Mouse (Mus musculus): ENCODE results near the gene Onecut1. TPM values are rescaled to one million over a fixed set of nuclear protein-coding genes. Genes with fewer than 3 reads are reported as not detected.

The Onecut1 gene
- polyA plus RNA-seq, 1 experiment = not detected

- TF ChIP-seq GATA1 (IDR thresholded peaks at IDR 0.05; ENCODE audit: low read length) = no peak
Observed at GRCm38 (mm10) chr9:74854073-74854591, 7.6 kb upstream of the Onecut1 start.

- no peak for TF ChIP-seq GATA1 (IDR thresholded peaks at IDR 0.05; ENCODE audit: low read length)
Observed at GRCm38 (mm10) chr9:74855446-74855845, 6.3 kb upstream of the Onecut1 start.

- TF ChIP-seq GATA1 (IDR thresholded peaks at IDR 0.05; ENCODE audit: low read length) = no peak
Observed at GRCm38 (mm10) chr9:74856578-74857507, 4.9 kb upstream of the Onecut1 start.

GRCm38 (mm10) chr9:74857508-74857840 is 4.2 kb upstream of the Onecut1 start:
- no peak for TF ChIP-seq GATA1 (IDR thresholded peaks at IDR 0.05; ENCODE audit: low read length)

- no peak for TF ChIP-seq GATA1 (IDR thresholded peaks at IDR 0.05; ENCODE audit: low read length)
Observed at GRCm38 (mm10) chr9:74858111-74858510, 3.6 kb upstream of the Onecut1 start.

- TF ChIP-seq GATA1 (IDR thresholded peaks at IDR 0.05; ENCODE audit: low read length) = no peak
Observed at GRCm38 (mm10) chr9:74860461-74860860, 1.3 kb upstream of the Onecut1 start.

- no peak for TF ChIP-seq GATA1 (IDR thresholded peaks at IDR 0.05; ENCODE audit: low read length)
Observed at GRCm38 (mm10) chr9:74862096-74862780, 517 bp downstream of the Onecut1 start.

- no peak for TF ChIP-seq GATA1 (IDR thresholded peaks at IDR 0.05; ENCODE audit: low read length)
Observed at GRCm38 (mm10) chr9:74862783-74863654, 1.3 kb downstream of the Onecut1 start.

GRCm38 (mm10) chr9:74863655-74864443 is 2.1 kb downstream of the Onecut1 start:
- TF ChIP-seq GATA1 (IDR thresholded peaks at IDR 0.05; ENCODE audit: low read length) = no peak

GRCm38 (mm10) chr9:74864471-74864870 is 2.8 kb downstream of the Onecut1 start:
- TF ChIP-seq GATA1 (IDR thresholded peaks at IDR 0.05; ENCODE audit: low read length) = no peak

GRCm38 (mm10) chr9:74866596-74867313 is 5.0 kb downstream of the Onecut1 start:
- no peak for TF ChIP-seq GATA1 (IDR thresholded peaks at IDR 0.05; ENCODE audit: low read length)

- no peak for TF ChIP-seq GATA1 (IDR thresholded peaks at IDR 0.05; ENCODE audit: low read length)
Observed at GRCm38 (mm10) chr9:74867641-74868205, 6.0 kb downstream of the Onecut1 start.

- no peak for TF ChIP-seq GATA1 (IDR thresholded peaks at IDR 0.05; ENCODE audit: low read length)
Observed at GRCm38 (mm10) chr9:74868336-74868950, 6.7 kb downstream of the Onecut1 start.

Data from G1E-ER4 (cell line).